Mouse (Mus musculus) lung, postnatal 0 days (tissue): ENCODE measurements around the gene Ralgapa2. TPM values are rescaled to one million over a fixed set of nuclear protein-coding genes. Genes with fewer than 3 reads are reported as not detected.

Source experiments
- ATAC-seq: fragments of 200-750 bp; cut with Nextera tagmentation; 2 replicates; pipeline ENCODE4 v1.8.0; 2017; ENCODE audit warnings: moderate library complexity
- DNase-seq: peaks from one replicate; pipeline ENCODE4 v3.0.0-alpha.2; 2016; ENCODE audit warnings: low spot score
- H3K27ac ChIP-seq: fragments of 300-500 bp; sonication (generic); 2 replicates; pipeline ENCODE4 v1.5.1; 2014; ENCODE audit warnings: antibody characterized with exemption, mild to moderate bottlenecking, low read length, mixed read lengths
- H3K27me3 ChIP-seq: fragments of 300-500 bp; sonication (generic); replicated peaks from 2 replicates; pipeline ENCODE4 v1.6.1; 2014; ENCODE audit warnings: low read length, mixed read lengths; ENCODE audit not compliant: insufficient read depth
- H3K36me3 ChIP-seq: fragments of 300-500 bp; sonication (generic); 2 replicates; pipeline ENCODE4 v1.6.1; 2014; ENCODE audit warnings: low read length, mixed read lengths; ENCODE audit not compliant: insufficient read depth
- H3K4me1 ChIP-seq: fragments of 300-500 bp; sonication (generic); 2 replicates; pipeline ENCODE4 v1.6.1; 2014; ENCODE audit warnings: antibody characterized with exemption, low read depth, low read length, mixed read lengths; ENCODE audit not compliant: insufficient read depth
- H3K4me2 ChIP-seq: fragments of 300-500 bp; sonication (generic); replicated peaks from 2 replicates; pipeline ENCODE4 v1.6.1; 2014; ENCODE audit warnings: low read depth, mild to moderate bottlenecking, low read length, moderate library complexity, mixed read lengths
- H3K4me3 ChIP-seq: fragments of 300-500 bp; sonication (generic); 2 replicates; pipeline ENCODE4 v1.5.1; 2014; ENCODE audit warnings: low read depth, low read length
- H3K9ac ChIP-seq: fragments of 300-500 bp; sonication (generic); replicated peaks from 2 replicates; pipeline ENCODE4 v1.6.1; 2014; ENCODE audit warnings: low read depth, mild to moderate bottlenecking
- H3K9me3 ChIP-seq: fragments of 300-500 bp; sonication (generic); 2 replicates; pipeline ENCODE4 v1.6.1; 2016; ENCODE audit warnings: low read length, mixed read lengths
- CTCF ChIP-seq: IDR thresholded peaks from 2 replicates; pipeline ENCODE4 v1.5.1; 2016; ENCODE audit warnings: antibody characterized with exemption, mild to moderate bottlenecking
- EP300 ChIP-seq: IDR thresholded peaks from 2 replicates; pipeline ENCODE4 v1.6.1; 2016; ENCODE audit warnings: antibody characterized with exemption, mild to moderate bottlenecking, control low read depth
- WGBS: fragments of 180-500 bp; shearing (Covaris S2); extraction: QIAGEN DNeasy Blood & Tissue Kit; methylation state at CpG from one replicate; pipeline ENCODE4 v1.1.7; 2014; 5-methylcytosine and 5-hydroxymethylcytosine counted together
- polyA plus RNA-seq: library from polyadenylated mRNA; unstranded; fragments of >200 nt; fragmentation: Nextera tagmentation; extraction: Ambion mirVana; gene quantifications from 2 replicates; pipeline ENCODE4 v1.2.1, GENCODE M21; 2015

Gene Ralgapa2
- polyA plus RNA-seq, 1 experiment from 2014 or later = 9.1 TPM

- H3K9ac ChIP-seq = no peak overlapping the region
- H3K36me3 ChIP-seq = no peaks in the 10 kb centered on the region
- H3K4me2 ChIP-seq = no peak overlapping the region
- H3K27me3 ChIP-seq = no peaks in the 10 kb centered on the region
- no peak overlapping the region for H3K4me3 ChIP-seq
- TF ChIP-seq CTCF = no peak
- TF ChIP-seq EP300 = no peak
- H3K27ac ChIP-seq = no peak overlapping the region
- H3K4me1 ChIP-seq = no peaks in the 10 kb centered on the region
- no peak for ATAC-seq
- H3K9me3 ChIP-seq = no peaks in the 10 kb centered on the region
- DNase-seq = no peak
- WGBS = 55% methylated on average over 9 of the region's 9 CpGs
These were observed 209.9 kb downstream of the Ralgapa2 start for GRCm38 (mm10) chr2:146302094-146302699.

- TF ChIP-seq CTCF (no peak), EP300 (no peak)
- Histone ChIP-seq H3K4me3 (no peak overlapping the region), H3K9ac (no peak overlapping the region), H3K36me3 (no peaks in the 10 kb centered on the region), H3K4me2 (no peak overlapping the region), H3K27me3 (no peaks in the 10 kb centered on the region), H3K27ac (no peak overlapping the region), H3K9me3 (no peaks in the 10 kb centered on the region), H3K4me1 (no peaks in the 10 kb centered on the region)
- DNase-seq (no peak), ATAC-seq (no peak)
- WGBS = 82% methylated on average over 1 of the region's 1 CpGs
These were observed 211.6 kb downstream of the Ralgapa2 start for GRCm38 (mm10) chr2:146300500-146301020.

- no peaks in the 10 kb centered on the region for H3K4me1 ChIP-seq
These were observed 212.2 kb downstream of the Ralgapa2 start for GRCm38 (mm10) chr2:146299841-146300460.

GRCm38 (mm10) chr2:146293538-146293937, 218.6 kb downstream of the Ralgapa2 start:
- no peaks in the 10 kb centered on the region for H3K9me3 ChIP-seq

More at GRCm38 (mm10) chr2:146299841-146300460, 212.2 kb downstream of the Ralgapa2 start:
- H3K9me3 ChIP-seq = no peaks in the 10 kb centered on the region
- no peaks in the 10 kb centered on the region for H3K36me3 ChIP-seq
- H3K4me2 ChIP-seq = no peak overlapping the region
- H3K4me3 ChIP-seq = no peak overlapping the region
- H3K9ac ChIP-seq = no peak overlapping the region
- DNase-seq (no peak), ATAC-seq (no peak)
- 80% methylated on average over 3 of the region's 3 CpGs for WGBS
- TF ChIP-seq EP300 = no peak
- TF ChIP-seq CTCF = no peak
- no peak overlapping the region for H3K27ac ChIP-seq
- H3K27me3 ChIP-seq = no peaks in the 10 kb centered on the region

GRCm38 (mm10) chr2:146290871-146291637, 221.1 kb downstream of the Ralgapa2 start:
- no peaks in the 10 kb centered on the region for H3K4me1 ChIP-seq
- H3K27me3 ChIP-seq = no peaks in the 10 kb centered on the region
- no peak for DNase-seq
- H3K4me3 ChIP-seq = no peak overlapping the region
- no peak overlapping the region for H3K4me2 ChIP-seq
- ATAC-seq = no peak
- no peaks in the 10 kb centered on the region for H3K9me3 ChIP-seq
- no peak overlapping the region for H3K27ac ChIP-seq
- no peak for TF ChIP-seq EP300
- no peak for TF ChIP-seq CTCF
- 57% methylated on average over 14 of the region's 14 CpGs for WGBS
- no peaks in the 10 kb centered on the region; the same call in 1 of the 2 replicates for H3K36me3 ChIP-seq
- H3K9ac ChIP-seq = no peak overlapping the region

More at GRCm38 (mm10) chr2:146293538-146293937, 218.6 kb downstream of the Ralgapa2 start:
- no peak for ATAC-seq
- no peak for DNase-seq
- H3K4me1 ChIP-seq = no peaks in the 10 kb centered on the region
- no peaks in the 10 kb centered on the region for H3K27me3 ChIP-seq
- H3K27ac ChIP-seq = no peak overlapping the region
- no peak overlapping the region for H3K9ac ChIP-seq
- no peak for TF ChIP-seq CTCF
- WGBS = 74% methylated on average over 9 of the region's 9 CpGs
- no peaks in the 10 kb centered on the region; the same call in 1 of the 2 replicates for H3K36me3 ChIP-seq
- no peak overlapping the region for H3K4me3 ChIP-seq
- no peak overlapping the region for H3K4me2 ChIP-seq

GRCm38 (mm10) chr2:146290366-146290765, 221.8 kb downstream of the Ralgapa2 start:
- H3K9ac ChIP-seq = no peak overlapping the region
- TF ChIP-seq CTCF = no peak
- TF ChIP-seq EP300 = no peak
- 91% methylated on average over 6 of the region's 6 CpGs for WGBS
- H3K36me3 ChIP-seq = no peaks in the 10 kb centered on the region; the same call in 1 of the 2 replicates
- DNase-seq (no peak), ATAC-seq (no peak)
- no peaks in the 10 kb centered on the region for H3K9me3 ChIP-seq
- no peaks in the 10 kb centered on the region for H3K4me1 ChIP-seq
- H3K27ac ChIP-seq = no peak overlapping the region
- no peak overlapping the region for H3K4me3 ChIP-seq
- H3K4me2 ChIP-seq = no peak overlapping the region
- H3K27me3 ChIP-seq = no peaks in the 10 kb centered on the region
